Mouse (Mus musculus) kidney, adult 2 months (tissue): Measurements from ENCODE around the gene Rnf43.

Experiments used
- CTCF ChIP-seq: fragments of 200-500 bp; conservative IDR thresholded peaks from 2 replicates; pipeline ENCODE4 v1.5.1; 2011; ENCODE audit warnings: low read depth, mild to moderate bottlenecking, control low read depth, low read length, moderate library complexity, mixed read lengths; ENCODE audit not compliant: insufficient read depth, insufficient read length
- POLR2A ChIP-seq: fragments of 200-500 bp; IDR thresholded peaks from one replicate; pipeline ENCODE4 v1.6.1; 2011; ENCODE audit warnings: low read depth, low read length, control low read depth

DNA sequence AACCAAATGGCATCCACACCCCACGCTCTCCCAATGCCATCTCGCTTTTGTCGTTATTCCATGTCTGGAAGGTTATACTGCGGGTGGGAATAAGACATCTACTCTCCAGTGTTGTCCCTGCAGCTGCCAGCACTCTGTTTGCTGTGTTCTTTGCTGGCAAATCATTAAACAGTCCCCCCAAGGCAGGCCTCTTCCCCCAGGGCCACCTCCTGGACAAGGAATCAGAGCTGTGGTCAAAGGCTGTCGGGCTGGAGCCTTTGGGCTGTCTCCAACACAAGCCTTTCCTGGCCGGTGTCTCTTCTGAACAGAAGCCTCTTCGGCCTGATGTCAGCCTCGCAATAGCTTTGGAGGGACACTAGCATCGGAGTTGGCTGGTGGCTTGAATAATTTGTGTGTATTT is 41.8 kb downstream of the Rnf43 start:
- TF ChIP-seq POLR2A (no peak), CTCF (0 out of 2 replicates have a peak, but pooled peaks have one; percentile 2)
